Mouse (Mus musculus) C2C12 (cell line): ENCODE measurements around the gene Nbl1. TPM values are rescaled to one million over a fixed set of nuclear protein-coding genes. Genes with fewer than 3 reads are reported as not detected.

ENCODE experiments used
- H3K27me3 ChIP-seq: one replicate; pipeline ENCODE4 v1.6.1; 2011; ENCODE audit not compliant: control insufficient read depth, insufficient read depth, insufficient read length
- H3K36me3 ChIP-seq: one replicate; pipeline ENCODE4 v1.6.1; 2011; ENCODE audit not compliant: control insufficient read depth, insufficient read depth
- H3K4me3 ChIP-seq: one replicate; pipeline ENCODE4 v1.5.1; 2011; ENCODE audit warnings: mild to moderate bottlenecking, control low read depth; ENCODE audit not compliant: poor library complexity, insufficient read depth, severe bottlenecking
- H3K79me2 ChIP-seq: one replicate; pipeline ENCODE4 v1.6.1; 2011; ENCODE audit not compliant: control insufficient read depth, insufficient read depth
- H3K79me3 ChIP-seq: one replicate; pipeline ENCODE4 v1.6.1; 2011; ENCODE audit warnings: low read depth, control low read depth
- H3ac ChIP-seq: one replicate; pipeline ENCODE3; 2011; ENCODE audit warnings: low read depth; ENCODE audit not compliant: control insufficient read depth, insufficient read length
- CEBPB ChIP-seq: IDR thresholded peaks from one replicate; pipeline ENCODE4 v1.6.1; 2011; ENCODE audit warnings: low read depth, mild to moderate bottlenecking, control low read depth, moderate library complexity
- CTCF ChIP-seq: IDR thresholded peaks from one replicate; pipeline ENCODE4 v1.5.1; 2011; ENCODE audit not compliant: control insufficient read depth, insufficient read depth, insufficient read length
- FOSL1 ChIP-seq: IDR thresholded peaks from one replicate; pipeline ENCODE4 v1.8.0; 2011; ENCODE audit warnings: mild to moderate bottlenecking, low read length; ENCODE audit not compliant: poor library complexity, insufficient read depth, severe bottlenecking
- MAX ChIP-seq: IDR thresholded peaks from one replicate; pipeline ENCODE4 v1.6.1; 2011; ENCODE audit warnings: mild to moderate bottlenecking, control low read depth
- MYOD1 ChIP-seq: IDR thresholded peaks from one replicate; pipeline ENCODE4 v1.6.1; 2011; ENCODE audit warnings: low read depth; ENCODE audit not compliant: control insufficient read depth, insufficient read length
- MYOG ChIP-seq: IDR thresholded peaks from one replicate; pipeline ENCODE4 v1.6.1; 2011; ENCODE audit not compliant: control insufficient read depth, insufficient read length; ENCODE audit errors: extremely low read depth
- USF1 ChIP-seq: IDR thresholded peaks from one replicate; pipeline ENCODE4 v1.6.1; 2011; ENCODE audit warnings: low read depth, mild to moderate bottlenecking, control low read depth, moderate library complexity
- polyA plus RNA-seq: library from polyadenylated mRNA; unstranded; fragments of >200 nt; fragmentation: generic; extraction: Trizol; gene quantifications from one replicate; pipeline ENCODE4 v1.2.1, GENCODE M21; 2012; ENCODE audit warnings: missing spikeins

Gene Nbl1
- polyA plus RNA-seq, 1 experiment: 61.3 TPM

- no peaks in the 10 kb centered on the region for H3K36me3 ChIP-seq
Observed at GRCm38 (mm10) chr4:139032521-139032920, 60.3 kb downstream of the Nbl1 start.

More at GRCm38 (mm10) chr4:139032521-139032920, 60.3 kb downstream of the Nbl1 start:
- Histone ChIP-seq H3K79me3 (no peaks in the 10 kb centered on the region), H3K4me3 (no peak overlapping the region), H3ac (no peak overlapping the region), H3K79me2 (no peaks in the 10 kb centered on the region), H3K27me3 (peaks cover 37% of the 10 kb centered on the region)
- no peak for TF ChIP-seq FOSL1
- no peak for TF ChIP-seq CEBPB
- TF ChIP-seq MYOG: no peak
- no peak for TF ChIP-seq MYOD1
- no peak for TF ChIP-seq CTCF
- TF ChIP-seq USF1: no peak
- no peak for TF ChIP-seq MAX

Other genes starting within 250 kb of the Nbl1 start
- 0.06 TPM for gene Pla2g5, start 229.5 kb downstream of the Nbl1 start, polyA plus RNA-seq
- gene Gm13030, start 219.0 kb downstream of the Nbl1 start, polyA plus RNA-seq: not detected
- gene Pla2g2e, start 215.1 kb downstream of the Nbl1 start, polyA plus RNA-seq: 2.5 TPM
- gene Otud3, start 179.0 kb downstream of the Nbl1 start, polyA plus RNA-seq: 9.2 TPM
- gene Rnf186, start 125.9 kb downstream of the Nbl1 start, polyA plus RNA-seq: not detected
- gene Tmco4, start 120.1 kb downstream of the Nbl1 start, polyA plus RNA-seq: 1.8 TPM
- 0.02 TPM for gene Htr6, start 17.4 kb downstream of the Nbl1 start, polyA plus RNA-seq
- 246 TPM for gene Minos1, start 38.1 kb upstream of the Nbl1 start, polyA plus RNA-seq
- 362 TPM for gene Capzb, start 99.9 kb upstream of the Nbl1 start, polyA plus RNA-seq
- 6.0 TPM for gene Pqlc2, start 217.7 kb upstream of the Nbl1 start, polyA plus RNA-seq
- gene Akr7a5, start 217.8 kb upstream of the Nbl1 start, polyA plus RNA-seq: 49.7 TPM